Mouse (Mus musculus) hindbrain, embryonic 14.5 days (tissue): ENCODE data around the gene Gm48551. TPM values are rescaled to one million over a fixed set of nuclear protein-coding genes. Genes with fewer than 3 reads are reported as not detected.
A peak's percentile ranks its signal among the peaks of the same experiment; 100 is the strongest.

Source experiments
- ATAC-seq: fragments of 200-750 bp; cut with Nextera tagmentation; 2 replicates; pipeline ENCODE4 v1.8.0; 2017; ENCODE audit warnings: moderate number of reproducible peaks, mild to moderate bottlenecking, moderate TSS enrichment, moderate library complexity; ENCODE audit not compliant: low FRiP score
- DNase-seq: peaks from one replicate; pipeline ENCODE4 v3.0.0-alpha.2; 2015; ENCODE audit warnings: low spot score
- H3K27ac ChIP-seq: fragments of 300-500 bp; sonication (generic); 2 replicates; pipeline ENCODE4 v1.5.1; 2014; ENCODE audit warnings: mild to moderate bottlenecking, moderate library complexity
- H3K27me3 ChIP-seq: fragments of 300-500 bp; sonication (generic); 2 replicates; pipeline ENCODE4 v1.6.1; 2014; ENCODE audit warnings: mild to moderate bottlenecking, low read length, mixed read lengths; ENCODE audit not compliant: control insufficient read depth, insufficient read depth
- H3K36me3 ChIP-seq: fragments of 300-500 bp; sonication (generic); replicated peaks from 2 replicates; pipeline ENCODE4 v1.6.1; 2014; ENCODE audit not compliant: control insufficient read depth, insufficient read depth
- H3K4me1 ChIP-seq: fragments of 300-500 bp; sonication (generic); replicated peaks from 2 replicates; pipeline ENCODE4 v1.6.1; 2014; ENCODE audit warnings: antibody characterized with exemption, low read length, mixed read lengths; ENCODE audit not compliant: control insufficient read depth, insufficient read depth
- H3K4me2 ChIP-seq: fragments of 300-500 bp; sonication (generic); replicated peaks from 2 replicates; pipeline ENCODE4 v1.6.1; 2014; ENCODE audit warnings: mild to moderate bottlenecking, moderate library complexity
- H3K4me3 ChIP-seq: fragments of 300-500 bp; sonication (generic); replicated peaks from 2 replicates; pipeline ENCODE4 v1.5.1; 2014; ENCODE audit warnings: mild to moderate bottlenecking, low read length
- H3K9ac ChIP-seq: fragments of 300-500 bp; sonication (generic); 2 replicates; pipeline ENCODE4 v1.6.1; 2014
- H3K9me3 ChIP-seq: fragments of 300-500 bp; sonication (generic); 2 replicates; pipeline ENCODE4 v1.6.1; 2016; ENCODE audit warnings: low read length; ENCODE audit not compliant: control insufficient read depth
- WGBS: fragments of 180-500 bp; shearing (Covaris S2); extraction: QIAGEN DNeasy Blood & Tissue Kit; methylation state at CpG from one replicate; pipeline ENCODE4 v1.1.7; 2014; 5-methylcytosine and 5-hydroxymethylcytosine counted together
- polyA plus RNA-seq: library from polyadenylated mRNA; unstranded; fragments of >200 nt; fragmentation: Nextera tagmentation; extraction: Ambion mirVana; gene quantifications from 2 replicates; pipeline ENCODE4 v1.2.1, GENCODE M21; 2014

The Gm48551 gene
- polyA plus RNA-seq, 1 experiment from 2014 or later, result 5.7 TPM

DNA sequence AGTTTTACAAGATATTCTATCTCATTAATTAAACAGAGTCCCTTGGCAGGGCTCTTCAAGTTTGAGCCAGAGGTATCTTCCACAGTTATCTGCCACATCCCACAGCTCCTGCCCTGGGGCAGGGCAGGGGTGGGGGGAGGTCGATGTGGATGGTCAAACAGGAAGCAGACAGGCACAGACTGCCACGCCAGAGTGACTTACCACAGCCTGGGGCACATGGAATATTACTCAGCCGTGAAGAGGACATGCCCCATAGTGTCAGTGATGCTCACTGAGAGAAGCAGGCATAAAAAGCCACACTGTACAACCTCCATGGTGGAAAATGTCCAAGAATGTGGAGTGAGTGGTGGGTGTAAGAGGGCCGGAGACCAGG is 39.1 kb upstream of the Gm48551 start:
- DNase-seq (no peak), ATAC-seq (no peak)
- H3K9me3 ChIP-seq, result no peaks in the 10 kb centered on the region
- H3K4me1 ChIP-seq, result peaks cover 16% of the 10 kb centered on the region
- H3K9ac ChIP-seq, result no peak overlapping the region
- H3K4me2 ChIP-seq, result no peak overlapping the region
- H3K27me3 ChIP-seq, result peaks cover 55% of the 10 kb centered on the region
- H3K36me3 ChIP-seq, result no peaks in the 10 kb centered on the region
- H3K27ac ChIP-seq, result no peak overlapping the region
- H3K4me3 ChIP-seq, result no peak overlapping the region
- WGBS, result 85% methylated on average over 4 of the region's 4 CpGs

DNA sequence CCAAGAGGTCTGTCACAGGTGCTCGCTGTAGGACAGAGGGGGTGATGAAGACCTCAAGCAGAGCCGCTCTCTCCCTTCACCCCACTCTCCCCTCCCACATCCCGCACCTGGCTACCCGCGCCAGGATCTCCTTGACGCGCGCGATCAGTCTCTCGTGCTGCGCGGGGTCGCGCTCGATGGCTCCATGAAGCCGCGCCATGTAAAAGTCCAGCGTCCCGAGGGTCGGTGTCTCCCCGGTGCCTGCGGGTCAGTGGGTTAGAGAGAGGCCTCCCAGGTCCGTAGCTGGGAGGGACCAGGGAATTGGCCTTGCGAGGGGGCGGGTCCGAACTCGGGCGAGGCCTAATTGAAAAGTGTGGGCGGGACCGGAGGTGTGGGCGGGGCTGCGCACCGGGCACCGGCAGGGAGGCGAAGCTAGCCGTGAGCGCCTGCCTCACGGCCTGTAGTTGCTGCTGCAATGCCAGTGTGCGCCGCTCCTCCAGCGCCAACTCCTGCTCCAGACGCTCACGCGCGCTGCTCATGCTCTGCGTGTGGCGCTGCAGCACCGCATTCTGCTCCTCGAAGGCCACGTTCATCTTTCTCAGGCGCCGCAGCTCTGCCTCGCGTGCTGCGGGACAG is 37.7 kb upstream of the Gm48551 start:
- Histone ChIP-seq H3K4me1 (peaks cover 16% of the 10 kb centered on the region), H3K4me2 (peak overlapping the region; percentile 48), H3K36me3 (no peaks in the 10 kb centered on the region), H3K9ac (0 out of 2 replicates have a peak overlapping the region, but pooled peaks have one; percentile 1), H3K27ac (no peak overlapping the region), H3K4me3 (peak overlapping the region; percentile 24), H3K27me3 (peaks cover 48% of the 10 kb centered on the region), H3K9me3 (no peaks in the 10 kb centered on the region)
- peak; percentile 72 for DNase-seq
- WGBS, result 7% methylated on average over 54 of the region's 55 CpGs
- no peak for ATAC-seq

DNA sequence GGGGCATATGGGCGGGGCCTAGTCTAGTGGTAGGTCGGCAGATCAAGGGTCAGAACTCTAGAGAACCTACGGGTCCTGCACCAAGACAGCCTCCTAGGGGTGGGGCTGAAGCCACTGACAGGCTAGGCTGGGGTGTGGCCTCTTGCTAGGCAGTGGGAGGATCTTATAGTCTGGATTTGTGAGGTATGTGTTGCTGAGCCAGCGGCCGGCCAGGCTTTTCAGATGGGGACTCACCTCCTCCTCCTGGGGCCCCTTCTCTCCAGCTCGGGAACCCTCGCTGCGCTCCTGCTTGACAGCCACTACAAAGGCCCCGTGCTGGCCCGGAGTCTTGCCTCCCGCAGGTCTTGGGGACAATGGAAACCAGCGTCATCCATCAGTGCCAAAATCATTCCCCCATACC is 35.1 kb upstream of the Gm48551 start:
- Histone ChIP-seq H3K4me1 (peaks cover 10% of the 10 kb centered on the region; the same call in 1 of the 2 replicates), H3K4me2 (peak overlapping the region; percentile 89), H3K27me3 (peaks cover 23% of the 10 kb centered on the region), H3K9me3 (no peaks in the 10 kb centered on the region), H3K36me3 (no peaks in the 10 kb centered on the region), H3K4me3 (peak overlapping the region; percentile 61), H3K27ac (no peak overlapping the region), H3K9ac (no peak overlapping the region)
- WGBS, result 10% methylated on average over 12 of the region's 12 CpGs
- DNase-seq, result no peak
- ATAC-seq, result no peak

DNA sequence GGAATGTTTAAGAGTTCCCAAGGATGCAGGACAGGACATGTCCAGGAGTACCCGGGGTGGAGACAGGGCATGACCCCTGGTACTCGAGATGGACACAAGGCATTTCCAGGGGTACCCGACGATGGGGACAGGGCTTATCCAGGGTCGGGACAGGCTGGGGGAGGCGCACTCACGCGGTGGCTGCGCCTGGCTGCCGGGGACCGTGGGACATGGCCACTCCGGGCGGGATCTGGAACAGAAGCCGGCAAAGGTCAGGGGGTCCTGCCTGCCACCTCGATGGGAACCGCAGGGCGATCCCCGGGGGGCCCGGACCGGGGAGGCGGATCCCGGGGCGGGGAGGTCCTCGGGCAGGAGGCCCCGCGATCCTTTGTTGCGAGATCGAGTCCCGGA is 34.3 kb upstream of the Gm48551 start:
- H3K9me3 ChIP-seq, result no peaks in the 10 kb centered on the region
- H3K27me3 ChIP-seq, result peaks cover 15% of the 10 kb centered on the region
- H3K4me3 ChIP-seq, result peak overlapping the region; percentile 61
- H3K4me1 ChIP-seq, result peaks cover 10% of the 10 kb centered on the region; the same call in 1 of the 2 replicates
- under 1% methylated on average over 29 of the region's 29 CpGs for WGBS
- DNase-seq, result no peak
- H3K36me3 ChIP-seq, result no peaks in the 10 kb centered on the region
- peak overlapping the region; percentile 62 for H3K9ac ChIP-seq
- no peak overlapping the region for H3K27ac ChIP-seq
- peak overlapping the region; percentile 89 for H3K4me2 ChIP-seq
- ATAC-seq, result peak; percentile 8; the same call in 1 of the 2 replicates

DNA sequence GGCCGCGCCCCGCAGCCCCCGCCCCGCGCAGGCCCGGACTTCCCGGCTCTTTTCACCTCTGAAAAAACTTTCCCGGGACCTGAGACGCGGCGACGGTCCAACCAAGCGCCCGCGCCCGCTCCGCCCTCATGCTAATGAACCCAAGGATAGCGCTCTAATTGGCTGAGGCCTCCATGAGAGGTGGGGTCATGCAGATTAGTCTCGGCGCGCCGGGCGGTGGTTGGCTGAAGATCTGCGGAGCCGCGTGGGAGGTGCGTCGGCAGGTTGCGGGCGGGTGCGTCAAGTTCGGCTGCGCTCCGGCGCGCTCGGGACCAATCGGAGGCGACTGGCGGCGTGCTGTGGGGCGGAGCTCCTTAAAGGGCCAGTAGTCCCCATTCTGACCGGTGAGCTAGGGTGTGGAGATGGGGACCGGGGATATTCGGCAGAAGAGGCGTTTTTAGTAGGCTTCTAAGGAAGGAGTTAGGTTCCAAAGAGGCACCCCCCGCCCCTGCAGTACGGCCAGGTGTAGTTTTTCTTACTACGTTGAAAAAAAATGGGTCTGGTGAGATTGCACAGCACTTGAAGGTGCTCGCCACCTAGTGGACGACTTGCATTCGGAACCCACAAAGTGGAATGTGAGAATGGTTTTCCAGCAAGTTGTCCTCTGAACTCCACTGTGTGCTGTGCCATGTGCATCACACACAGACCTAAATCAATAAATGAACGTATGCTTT is 33.8 kb upstream of the Gm48551 start, which contains the start of gene Hmg20b:
Gene Hmg20b, minus strand, starts transcription at position 130 of the 713 bp plus-strand sequence.
- Histone ChIP-seq H3K27ac (0 out of 2 replicates have a peak within 1 kb of the TSS, but pooled peaks have one; percentile 43), H3K9me3 (no peaks in the 10 kb centered on the region), H3K4me1 (peaks cover 10% of the 10 kb centered on the region; the same call in 1 of the 2 replicates), H3K36me3 (no peaks in the 10 kb centered on the region), H3K9ac (peak within 1 kb of the TSS; percentile 62), H3K27me3 (peaks cover 10% of the 10 kb centered on the region), H3K4me3 (peak within 1 kb of the TSS; percentile 61), H3K4me2 (peak within 1 kb of the TSS; percentile 89)
- peak; percentile 96 for ATAC-seq
- WGBS, result under 1% methylated on average over 54 of the region's 54 CpGs
- peak; percentile 98 for DNase-seq

DNA sequence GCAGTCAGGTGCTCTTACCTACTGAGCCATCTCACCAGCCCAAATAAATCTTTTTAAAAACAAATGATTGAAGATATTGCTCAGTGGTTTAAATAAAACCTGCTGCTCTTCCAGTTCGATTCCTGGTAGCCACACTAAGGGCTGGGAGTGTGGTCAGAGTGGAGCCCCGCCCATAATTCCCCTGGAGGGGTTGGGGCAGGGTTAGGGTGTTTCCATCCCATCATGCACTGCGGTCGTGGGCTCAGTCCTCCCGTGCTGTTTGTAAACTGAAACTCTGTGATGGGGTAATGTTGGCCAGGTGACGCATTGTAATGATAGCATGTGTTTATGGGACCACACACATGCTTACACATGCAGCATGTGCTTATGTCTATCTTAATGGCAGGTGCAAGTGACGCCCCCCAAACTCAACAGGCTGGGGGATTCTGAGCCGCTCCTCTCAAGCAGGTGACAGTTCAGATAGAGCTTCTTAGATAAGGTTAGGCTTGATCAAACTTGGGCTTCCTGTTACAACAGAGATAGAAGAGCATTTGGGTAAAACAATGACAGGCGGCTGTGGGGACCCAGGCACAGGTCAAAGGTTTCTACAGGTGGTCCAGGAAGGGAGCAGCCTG is 32.5 kb upstream of the Gm48551 start:
- no peak overlapping the region; the same call in 1 of the 2 replicates for H3K4me3 ChIP-seq
- H3K9ac ChIP-seq, result no peak overlapping the region
- H3K4me2 ChIP-seq, result no peak overlapping the region
- H3K27me3 ChIP-seq, result peaks cover 7% of the 10 kb centered on the region
- H3K4me1 ChIP-seq, result peaks cover 11% of the 10 kb centered on the region
- no peak for DNase-seq
- H3K36me3 ChIP-seq, result no peaks in the 10 kb centered on the region
- WGBS, result 30% methylated on average over 9 of the region's 9 CpGs
- no peaks in the 10 kb centered on the region for H3K9me3 ChIP-seq
- H3K27ac ChIP-seq, result no peak overlapping the region
- no peak for ATAC-seq

DNA sequence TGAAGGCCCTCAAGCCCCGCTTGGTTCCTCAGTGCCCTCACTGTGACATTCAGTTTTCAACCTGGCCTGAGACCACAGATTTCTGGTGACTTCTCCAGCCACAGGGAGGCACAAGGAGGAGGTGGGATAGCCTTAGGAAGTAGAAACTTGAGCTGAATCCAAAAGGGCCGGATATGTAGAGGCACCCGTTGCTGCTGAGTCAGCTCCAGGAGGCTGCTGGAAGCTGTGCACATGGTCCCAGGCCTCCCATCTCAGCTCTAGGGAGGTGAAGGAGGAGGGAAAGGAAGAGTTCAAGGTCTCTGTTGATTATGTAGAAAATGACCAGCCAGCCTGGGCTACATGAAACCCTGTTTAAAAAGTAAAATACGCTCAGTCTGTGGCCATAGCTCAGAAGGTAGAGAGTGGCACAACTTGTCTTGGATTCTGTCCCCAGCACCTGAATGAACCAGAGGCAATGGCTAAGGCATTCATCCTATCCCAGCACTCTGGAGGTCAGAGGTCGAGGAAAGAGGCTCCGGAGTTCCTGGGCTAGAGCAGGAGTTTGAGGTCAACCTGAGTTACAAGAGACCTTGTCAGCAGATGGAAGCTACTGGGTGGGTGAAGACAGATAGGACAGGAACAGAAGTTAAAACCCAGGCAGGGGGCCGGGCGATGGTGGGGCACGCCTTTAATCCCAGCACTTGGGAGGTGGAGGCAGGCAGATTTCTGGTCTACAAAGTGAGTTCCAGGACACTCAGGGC is 29.4 kb upstream of the Gm48551 start:
- DNase-seq (no peak), ATAC-seq (no peak)
- Histone ChIP-seq H3K27me3 (no peaks in the 10 kb centered on the region), H3K9me3 (no peaks in the 10 kb centered on the region), H3K4me3 (no peak overlapping the region), H3K27ac (no peak overlapping the region), H3K4me1 (peaks cover 19% of the 10 kb centered on the region), H3K36me3 (no peaks in the 10 kb centered on the region), H3K9ac (no peak overlapping the region), H3K4me2 (no peak overlapping the region)
- WGBS, result 70% methylated on average over 9 of the region's 9 CpGs

DNA sequence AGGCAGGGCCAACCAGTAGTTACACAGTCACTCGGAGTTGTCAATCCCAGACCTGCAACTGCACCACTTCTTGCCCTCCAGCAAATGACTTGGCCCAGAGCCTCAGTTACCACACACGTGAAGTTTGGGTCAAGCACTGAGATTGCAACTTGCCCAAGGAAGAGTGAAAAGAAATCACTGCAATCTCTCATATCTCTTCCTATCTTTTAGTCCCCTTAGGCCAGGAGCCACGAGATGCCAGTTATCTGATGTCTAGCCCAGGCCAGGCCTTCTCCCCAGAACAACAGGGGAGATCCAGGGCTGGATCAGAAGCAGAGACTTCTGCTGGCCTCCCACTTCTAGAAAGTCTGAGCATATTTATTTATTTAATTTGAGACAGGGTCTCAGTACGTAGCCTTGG is 28.7 kb upstream of the Gm48551 start:
- no peak overlapping the region for H3K27ac ChIP-seq
- 0 out of 2 replicates have a peak, but pooled peaks cover 2% of the 10 kb centered on the region for H3K36me3 ChIP-seq
- WGBS, result 90% methylated on average over 4 of the region's 4 CpGs
- no peak for ATAC-seq
- H3K9ac ChIP-seq, result no peak overlapping the region
- DNase-seq, result no peak
- H3K4me1 ChIP-seq, result peaks cover 18% of the 10 kb centered on the region
- no peak overlapping the region for H3K4me3 ChIP-seq
- H3K9me3 ChIP-seq, result no peaks in the 10 kb centered on the region
- no peak overlapping the region for H3K4me2 ChIP-seq
- no peaks in the 10 kb centered on the region for H3K27me3 ChIP-seq
